Mouse (Mus musculus) megakaryocyte, embryonic 14.5 days (primary cell): ENCODE measurements at regions not wholly inside any gene's neighbourhood (a gene's known extent, or its start where the extent isn't known, plus 50 kb on each side); places are given as distances from the start of the nearest gene placed in this dataset.

Experiments
- H3K27me3 ChIP-seq: replicated peaks from 2 replicates; pipeline ENCODE3; 2012; ENCODE audit warnings: inconsistent platforms
- H3K36me3 ChIP-seq: replicated peaks from 2 replicates; pipeline ENCODE3; 2012; ENCODE audit warnings: low read length, inconsistent platforms, mixed read lengths
- H3K4me1 ChIP-seq: 2 replicates; pipeline ENCODE4 v1.6.1; 2012; ENCODE audit warnings: inconsistent platforms
- H3K4me3 ChIP-seq: replicated peaks from 2 replicates; pipeline ENCODE3; 2012; ENCODE audit warnings: moderate library complexity, mild to moderate bottlenecking, inconsistent platforms
- H3K9me3 ChIP-seq: 2 replicates; pipeline ENCODE4 v1.6.1; 2012; ENCODE audit warnings: inconsistent platforms
- FLI1 ChIP-seq: IDR thresholded peaks from 2 replicates; pipeline ENCODE4 v1.6.1; 2012; ENCODE audit warnings: low read length, inconsistent platforms, mixed read lengths
- GATA1 ChIP-seq: IDR thresholded peaks from 3 replicates; pipeline ENCODE4 v1.6.1; 2012; ENCODE audit warnings: mixed read lengths, low read length, inconsistent platforms, borderline replicate concordance

- Histone ChIP-seq H3K4me3 (no peak overlapping the region), H3K4me1 (no peaks in the 10 kb centered on the region), H3K36me3 (no peaks in the 10 kb centered on the region), H3K9me3 (peaks cover 4% of the 10 kb centered on the region; the same call in 1 of the 2 replicates), H3K27me3 (no peaks in the 10 kb centered on the region)
- TF ChIP-seq FLI1 (no peak), GATA1 (no peak)
These were observed 104.6 kb downstream of the Ngf start for GRCm38 (mm10) chr3:102574320-102574719.

GRCm38 (mm10) chr3:102576896-102577295, 107.2 kb downstream of the Ngf start:
- no peak for TF ChIP-seq GATA1
- no peak for TF ChIP-seq FLI1

GRCm38 (mm10) chr3:102581830-102582229, 112.1 kb downstream of the Ngf start:
- Histone ChIP-seq H3K27me3 (no peaks in the 10 kb centered on the region), H3K36me3 (no peaks in the 10 kb centered on the region), H3K9me3 (no peaks in the 10 kb centered on the region), H3K4me1 (no peaks in the 10 kb centered on the region), H3K4me3 (no peak overlapping the region)
- TF ChIP-seq FLI1 (no peak), GATA1 (no peak)

More at GRCm38 (mm10) chr3:102576896-102577295, 107.2 kb downstream of the Ngf start:
- Histone ChIP-seq H3K9me3 (no peaks in the 10 kb centered on the region), H3K27me3 (no peaks in the 10 kb centered on the region), H3K4me1 (no peaks in the 10 kb centered on the region), H3K36me3 (no peaks in the 10 kb centered on the region), H3K4me3 (no peak overlapping the region)

- H3K27me3 ChIP-seq, result no peaks in the 10 kb centered on the region
- H3K36me3 ChIP-seq, result no peaks in the 10 kb centered on the region
- H3K4me3 ChIP-seq, result no peak overlapping the region
- H3K4me1 ChIP-seq, result no peaks in the 10 kb centered on the region
- TF ChIP-seq GATA1 (no peak), FLI1 (no peak)
- no peaks in the 10 kb centered on the region for H3K9me3 ChIP-seq
These were observed 115.4 kb downstream of the Ngf start for GRCm38 (mm10) chr3:102585136-102585535.

DNA sequence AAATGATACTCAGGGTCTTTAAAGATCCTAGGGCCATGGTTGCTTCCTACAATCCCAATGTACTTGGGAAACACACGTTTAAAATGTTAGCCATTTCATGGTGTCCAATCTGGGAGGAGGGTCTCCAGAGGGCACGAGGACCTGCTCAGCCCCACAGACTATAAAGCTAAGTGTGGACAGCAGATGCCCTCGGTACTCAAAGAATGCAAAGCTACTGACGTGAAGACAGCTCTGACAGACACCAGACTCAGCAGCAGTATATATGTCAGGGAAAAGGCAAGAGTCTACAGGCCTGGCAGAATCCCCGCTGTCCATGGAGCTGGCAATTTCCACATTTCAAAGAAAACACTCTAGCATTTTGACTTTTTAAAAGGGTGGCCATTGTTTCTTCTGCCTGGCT, 116.5 kb downstream of the Ngf start:
- Histone ChIP-seq H3K4me3 (no peak overlapping the region), H3K27me3 (no peaks in the 10 kb centered on the region), H3K4me1 (no peaks in the 10 kb centered on the region), H3K36me3 (no peaks in the 10 kb centered on the region), H3K9me3 (no peaks in the 10 kb centered on the region)
- TF ChIP-seq FLI1 (no peak), GATA1 (no peak)

DNA sequence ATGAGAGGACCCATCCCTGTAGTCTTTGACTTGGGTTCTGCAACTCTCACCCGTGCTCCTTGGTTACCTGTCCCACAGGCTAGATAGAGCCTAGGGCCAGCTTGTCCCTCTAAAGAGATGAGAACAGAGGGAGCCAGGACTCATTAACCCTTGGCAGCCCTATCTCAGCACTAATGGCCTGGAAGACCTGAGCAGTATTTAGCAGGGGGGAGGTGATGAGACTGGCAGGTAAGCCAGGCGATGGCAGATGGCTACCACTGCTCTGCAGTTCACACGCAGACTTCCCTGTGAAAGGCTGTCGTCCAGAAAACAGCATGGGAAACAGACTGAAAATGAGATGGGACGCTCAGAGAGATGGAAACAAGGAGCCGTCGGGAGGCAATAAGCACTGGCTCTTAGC, 122.3 kb downstream of the Ngf start:
- Histone ChIP-seq H3K36me3 (no peaks in the 10 kb centered on the region), H3K4me3 (no peak overlapping the region), H3K4me1 (no peaks in the 10 kb centered on the region), H3K27me3 (no peaks in the 10 kb centered on the region), H3K9me3 (peaks cover 5% of the 10 kb centered on the region; the same call in 1 of the 2 replicates)
- TF ChIP-seq GATA1, result no peak
- no peak for TF ChIP-seq FLI1

GRCm38 (mm10) chr3:102596944-102597551, 127.3 kb downstream of the Ngf start:
- H3K9me3 ChIP-seq, result peaks cover 33% of the 10 kb centered on the region
- TF ChIP-seq GATA1, result no peak
- TF ChIP-seq FLI1, result no peak
- no peaks in the 10 kb centered on the region for H3K27me3 ChIP-seq
- no peak overlapping the region for H3K4me3 ChIP-seq
- H3K4me1 ChIP-seq, result no peaks in the 10 kb centered on the region
- H3K36me3 ChIP-seq, result no peaks in the 10 kb centered on the region

GRCm38 (mm10) chr3:102599061-102599460, 129.3 kb downstream of the Ngf start:
- no peaks in the 10 kb centered on the region for H3K27me3 ChIP-seq
- no peak overlapping the region for H3K4me3 ChIP-seq
- TF ChIP-seq GATA1 (no peak), FLI1 (no peak)
- H3K4me1 ChIP-seq, result no peaks in the 10 kb centered on the region
- H3K36me3 ChIP-seq, result no peaks in the 10 kb centered on the region
- H3K9me3 ChIP-seq, result peaks cover 47% of the 10 kb centered on the region

- no peaks in the 10 kb centered on the region for H3K27me3 ChIP-seq
- no peaks in the 10 kb centered on the region for H3K36me3 ChIP-seq
- H3K9me3 ChIP-seq, result peaks cover 40% of the 10 kb centered on the region
- H3K4me1 ChIP-seq, result no peaks in the 10 kb centered on the region
- no peak overlapping the region for H3K4me3 ChIP-seq
- TF ChIP-seq FLI1, result no peak
- TF ChIP-seq GATA1, result no peak
These were observed 131.6 kb upstream of the Tspan2 start for GRCm38 (mm10) chr3:102602766-102603165.

DNA sequence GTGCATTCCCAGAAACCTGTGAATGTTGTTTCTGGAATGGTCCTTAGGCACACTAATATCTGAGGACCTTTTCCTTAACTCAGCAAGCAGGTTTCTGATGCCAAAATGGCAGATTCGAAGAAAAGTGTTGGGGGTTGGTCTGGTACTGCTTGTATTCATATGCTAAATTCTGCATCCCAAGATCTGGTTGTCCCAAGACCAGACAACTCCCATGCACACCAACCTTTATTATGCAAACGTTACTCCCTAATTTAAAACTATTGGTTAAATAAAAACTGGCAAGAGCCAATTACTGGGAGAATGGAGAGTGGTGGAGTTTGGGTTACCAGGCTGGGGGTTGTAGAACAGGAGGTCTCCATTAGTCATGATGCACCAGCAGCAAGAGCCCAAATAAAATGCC, 129.0 kb upstream of the Tspan2 start:
- Histone ChIP-seq H3K4me3 (no peak overlapping the region), H3K4me1 (no peaks in the 10 kb centered on the region), H3K27me3 (no peaks in the 10 kb centered on the region), H3K9me3 (peaks cover 23% of the 10 kb centered on the region; the same call in 1 of the 2 replicates), H3K36me3 (no peaks in the 10 kb centered on the region)
- TF ChIP-seq FLI1 (no peak), GATA1 (no peak)
